Mouse (Mus musculus) kidney, adult 2 months (tissue): ENCODE results near the gene Olfr1406. TPM values are rescaled to one million over a fixed set of nuclear protein-coding genes. Genes with fewer than 3 reads are reported as not detected.

Source experiments
- DNase-seq: peaks from one replicate; pipeline ENCODE4 v3.0.0; 2021
- H3K27ac ChIP-seq: fragments of 200-500 bp; 2 replicates; pipeline ENCODE4 v1.5.1; 2012; ENCODE audit warnings: low read depth, low read length, control low read depth, inconsistent platforms; ENCODE audit not compliant: insufficient read depth
- H3K27me3 ChIP-seq: fragments of 200-500 bp; replicated peaks from 2 replicates; pipeline ENCODE4 v1.6.1; 2012; ENCODE audit warnings: mild to moderate bottlenecking, moderate library complexity, low read length, inconsistent platforms; ENCODE audit not compliant: control insufficient read depth, insufficient read depth
- H3K36me3 ChIP-seq: fragments of 200-500 bp; 2 replicates; pipeline ENCODE4 v1.6.1; 2012; ENCODE audit warnings: mild to moderate bottlenecking, moderate library complexity, low read length, inconsistent platforms; ENCODE audit not compliant: control insufficient read depth, insufficient read depth
- H3K4me1 ChIP-seq: fragments of 200-500 bp; 2 replicates; pipeline ENCODE4 v1.6.1; 2011; ENCODE audit warnings: low read length; ENCODE audit not compliant: control insufficient read depth, insufficient read depth
- H3K4me3 ChIP-seq: fragments of 200-500 bp; 2 replicates; pipeline ENCODE4 v1.5.1; 2011; ENCODE audit warnings: mild to moderate bottlenecking, low read depth, low read length, control low read depth; ENCODE audit not compliant: insufficient read depth
- CTCF ChIP-seq: fragments of 200-500 bp; conservative IDR thresholded peaks from 2 replicates; pipeline ENCODE4 v1.5.1; 2011; ENCODE audit warnings: low read depth, mild to moderate bottlenecking, control low read depth, low read length, moderate library complexity, mixed read lengths; ENCODE audit not compliant: insufficient read depth, insufficient read length
- POLR2A ChIP-seq: fragments of 200-500 bp; IDR thresholded peaks from one replicate; pipeline ENCODE4 v1.6.1; 2011; ENCODE audit warnings: low read depth, low read length, control low read depth
- WGBS: fragments of 180-500 bp; shearing (Covaris S2); methylation state at CpG from one replicate; pipeline ENCODE4 v1.1.7; 2018; 5-methylcytosine and 5-hydroxymethylcytosine counted together
- polyA plus RNA-seq: library from polyadenylated mRNA; depleted of rRNA; stranded (reverse); fragments of >200 nt; gene quantifications from 2 replicates; pipeline ENCODE4 v1.2.3, GENCODE M21; 2012; rRNA removed

Gene Olfr1406
- polyA plus RNA-seq, 1 experiment, result not detected

- H3K27me3 ChIP-seq, result no peaks in the 10 kb centered on the region
- no peaks in the 10 kb centered on the region for H3K4me1 ChIP-seq
- TF ChIP-seq CTCF (no peak), POLR2A (no peak)
- no peak overlapping the region for H3K4me3 ChIP-seq
- no peaks in the 10 kb centered on the region for H3K36me3 ChIP-seq
- DNase-seq, result no peak
- H3K27ac ChIP-seq, result no peak overlapping the region
Observed at GRCm38 (mm10) chr1:173174154-173174842, 16.1 kb downstream of the Olfr1406 start.

GRCm38 (mm10) chr1:173137274-173137673 is 53.2 kb downstream of the Olfr1406 start, which contains the start of gene Olfr1408:
Gene Olfr1408 (minus strand): TSS chr1:173137374.
- H3K4me3 ChIP-seq, result no peak within 1 kb of the TSS
- H3K27ac ChIP-seq, result no peak within 1 kb of the TSS
- no peaks in the 10 kb centered on the region for H3K36me3 ChIP-seq
- H3K27me3 ChIP-seq, result no peaks in the 10 kb centered on the region
- no peak for DNase-seq
- no peak for TF ChIP-seq POLR2A
- TF ChIP-seq CTCF, result no peak
- 60% methylated on average over 2 of the region's 2 CpGs for WGBS
- no peaks in the 10 kb centered on the region for H3K4me1 ChIP-seq

Other genes with a start within 250 kb of the Olfr1406 start
- gene Olfr16, start 240.2 kb downstream of the Olfr1406 start, polyA plus RNA-seq, result not detected in 2 replicates
- gene Olfr1408, start 53.3 kb downstream of the Olfr1406 start, polyA plus RNA-seq, result not detected in 2 replicates
- gene Olfr218, start 7.2 kb upstream of the Olfr1406 start, polyA plus RNA-seq, result not detected in 2 replicates
- gene Olfr1404, start 21.8 kb upstream of the Olfr1406 start, polyA plus RNA-seq, result not detected in 2 replicates
- not detected in 2 replicates for gene Fcer1a, start 36.6 kb upstream of the Olfr1406 start, polyA plus RNA-seq
- not detected in 2 replicates for gene Olfr418, start 75.4 kb upstream of the Olfr1406 start, polyA plus RNA-seq
- not detected in 2 replicates for gene Mptx2, start 87.1 kb upstream of the Olfr1406 start, polyA plus RNA-seq
- 0.87 and 2.0 TPM in 2 replicates for gene Ackr1, start 143.1 kb upstream of the Olfr1406 start, polyA plus RNA-seq
- 0.68 and 1.8 TPM in 2 replicates for gene Aim2, start 160.2 kb upstream of the Olfr1406 start, polyA plus RNA-seq
- 1.8 and 2.4 TPM in 2 replicates for gene Cadm3, start 177.1 kb upstream of the Olfr1406 start, polyA plus RNA-seq